Mouse (Mus musculus): ENCODE measurements at regions not wholly inside any gene's neighbourhood (a gene's known extent, or its start where the extent isn't known, plus 50 kb on each side); places are given as distances from the start of the nearest gene placed in this dataset.

DNA sequence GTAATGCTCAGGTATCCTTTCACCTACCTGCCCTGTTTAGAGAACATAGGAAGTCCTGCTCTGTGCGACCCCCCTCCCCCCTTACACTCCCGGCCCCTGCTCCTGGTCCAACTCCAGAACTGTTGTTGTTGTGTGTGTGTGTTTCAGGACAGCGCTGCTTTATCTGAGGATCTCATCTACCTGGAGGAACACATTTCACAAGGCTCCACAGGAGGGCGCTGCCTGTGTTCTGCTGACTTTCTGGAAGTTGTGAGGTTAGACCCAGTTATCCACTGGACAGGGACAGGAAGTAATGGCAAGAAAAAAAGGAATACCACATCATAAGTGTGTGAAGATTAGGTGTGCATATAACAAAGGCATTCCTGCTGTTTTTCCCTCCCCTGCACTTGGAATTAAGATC is 81.8 kb downstream of the Arrdc4 start:
- Histone ChIP-seq H3K4me3 (replicated peaks; ENCODE audit: low read length) (no peak overlapping the region), H3K4me2 (replicated peaks; ENCODE audit: low read depth, low read length, severe bottlenecking) (no peak overlapping the region), H3K4me1 (ENCODE audit: control insufficient read depth, insufficient read depth, low read length) (no peaks in the 10 kb centered on the region), H3K27ac (replicated peaks; ENCODE audit: low read depth, low read length) (no peak overlapping the region), H3K9me3 (ENCODE audit: control insufficient read depth, low read length) (no peaks in the 10 kb centered on the region), H3K36me3 (ENCODE audit: control insufficient read depth, insufficient read depth, low read length) (no peaks in the 10 kb centered on the region), H3K27me3 (ENCODE audit: control insufficient read depth, insufficient read depth, low read length) (no peaks in the 10 kb centered on the region), H3K9ac (ENCODE audit: low read depth, low read length, severe bottlenecking) (no peak overlapping the region)
- no peak for TF ChIP-seq POLR2A (IDR thresholded peaks at IDR 0.05; ENCODE audit: borderline replicate concordance, extremely low read depth, insufficient read depth, insufficient read length)
- no peak for ATAC-seq (ENCODE audit: low FRiP score, low read depth)
- WGBS, result 48% methylated on average over 4 of the region's 4 CpGs
- DNase-seq (ENCODE audit: low spot score), result no peak

- no peaks in the 10 kb centered on the region for H3K4me1 ChIP-seq (ENCODE audit: control insufficient read depth, insufficient read depth, low read length)
- H3K9ac ChIP-seq (ENCODE audit: low read depth, low read length, severe bottlenecking), result no peak overlapping the region
- H3K27ac ChIP-seq (replicated peaks; ENCODE audit: low read depth, low read length), result no peak overlapping the region
- peaks cover 5% of the 10 kb centered on the region; the same call in 1 of the 2 replicates for H3K9me3 ChIP-seq (ENCODE audit: control insufficient read depth, low read length)
- H3K4me2 ChIP-seq (replicated peaks; ENCODE audit: low read depth, low read length, severe bottlenecking), result no peak overlapping the region
- no peak overlapping the region for H3K4me3 ChIP-seq (replicated peaks; ENCODE audit: low read length)
- H3K27me3 ChIP-seq (ENCODE audit: control insufficient read depth, insufficient read depth, low read length), result no peaks in the 10 kb centered on the region
- TF ChIP-seq POLR2A (IDR thresholded peaks at IDR 0.05; ENCODE audit: borderline replicate concordance, extremely low read depth, insufficient read depth, insufficient read length), result no peak
- no peak for DNase-seq (ENCODE audit: low spot score)
- ATAC-seq (ENCODE audit: low FRiP score, low read depth), result no peak
- no peaks in the 10 kb centered on the region for H3K36me3 ChIP-seq (ENCODE audit: control insufficient read depth, insufficient read depth, low read length)
These were observed 92.7 kb downstream of the Arrdc4 start for GRCm38 (mm10) chr7:68656354-68656753.

- Histone ChIP-seq H3K4me3 (replicated peaks; ENCODE audit: low read length) (no peak overlapping the region), H3K9me3 (ENCODE audit: control insufficient read depth, low read length) (peaks cover 5% of the 10 kb centered on the region; the same call in 1 of the 2 replicates), H3K4me1 (ENCODE audit: control insufficient read depth, insufficient read depth, low read length) (no peaks in the 10 kb centered on the region), H3K4me2 (replicated peaks; ENCODE audit: low read depth, low read length, severe bottlenecking) (no peak overlapping the region), H3K27ac (replicated peaks; ENCODE audit: low read depth, low read length) (no peak overlapping the region), H3K36me3 (ENCODE audit: control insufficient read depth, insufficient read depth, low read length) (no peaks in the 10 kb centered on the region), H3K27me3 (ENCODE audit: control insufficient read depth, insufficient read depth, low read length) (no peaks in the 10 kb centered on the region), H3K9ac (ENCODE audit: low read depth, low read length, severe bottlenecking) (no peak overlapping the region)
- ATAC-seq (ENCODE audit: low FRiP score, low read depth) (no peak), DNase-seq (ENCODE audit: low spot score) (no peak)
- no peak for TF ChIP-seq POLR2A (IDR thresholded peaks at IDR 0.05; ENCODE audit: borderline replicate concordance, extremely low read depth, insufficient read depth, insufficient read length)
- 61% methylated on average over 1 of the region's 1 CpGs for WGBS
These were observed 95.5 kb downstream of the Arrdc4 start for GRCm38 (mm10) chr7:68653534-68653933.

DNA sequence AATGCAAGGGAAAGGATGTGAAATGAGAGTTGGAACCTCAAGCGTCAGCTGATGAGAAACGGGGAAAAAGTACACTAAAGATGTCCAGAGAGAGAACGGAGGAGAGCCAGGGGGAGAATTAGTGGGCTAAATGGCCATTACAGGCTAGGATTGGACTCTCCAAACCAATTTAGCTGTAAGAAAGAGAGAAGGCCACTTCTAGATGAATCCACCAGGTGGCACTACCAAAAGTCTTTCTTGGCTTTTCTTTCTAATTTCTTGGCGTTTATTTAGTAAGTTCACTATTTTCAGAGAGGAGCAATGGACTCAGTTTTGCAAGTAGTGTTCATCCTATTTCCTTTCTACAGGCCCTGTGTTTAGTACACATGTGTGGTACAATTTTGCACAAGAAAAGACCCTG is 97.6 kb downstream of the Arrdc4 start:
- H3K36me3 ChIP-seq (ENCODE audit: control insufficient read depth, insufficient read depth, low read length), result no peaks in the 10 kb centered on the region
- no peak overlapping the region for H3K4me3 ChIP-seq (replicated peaks; ENCODE audit: low read length)
- H3K9ac ChIP-seq (ENCODE audit: low read depth, low read length, severe bottlenecking), result no peak overlapping the region
- no peak overlapping the region for H3K4me2 ChIP-seq (replicated peaks; ENCODE audit: low read depth, low read length, severe bottlenecking)
- H3K27ac ChIP-seq (replicated peaks; ENCODE audit: low read depth, low read length), result no peak overlapping the region
- TF ChIP-seq POLR2A (IDR thresholded peaks at IDR 0.05; ENCODE audit: borderline replicate concordance, extremely low read depth, insufficient read depth, insufficient read length), result no peak
- H3K4me1 ChIP-seq (ENCODE audit: control insufficient read depth, insufficient read depth, low read length), result no peaks in the 10 kb centered on the region
- no peak for ATAC-seq (ENCODE audit: low FRiP score, low read depth)
- WGBS, result 62% methylated on average over 4 of the region's 4 CpGs
- no peaks in the 10 kb centered on the region for H3K27me3 ChIP-seq (ENCODE audit: control insufficient read depth, insufficient read depth, low read length)
- peaks cover 5% of the 10 kb centered on the region; the same call in 1 of the 2 replicates for H3K9me3 ChIP-seq (ENCODE audit: control insufficient read depth, low read length)
- DNase-seq (ENCODE audit: low spot score), result peak; percentile 20

GRCm38 (mm10) chr7:68637556-68638215 is 111.4 kb downstream of the Arrdc4 start:
- peaks cover 3% of the 10 kb centered on the region; the same call in 1 of the 2 replicates for H3K4me1 ChIP-seq (ENCODE audit: control insufficient read depth, insufficient read depth, low read length)
- DNase-seq (ENCODE audit: low spot score) (peak; percentile 51), ATAC-seq (ENCODE audit: low FRiP score, low read depth) (no peak)
- H3K36me3 ChIP-seq (ENCODE audit: control insufficient read depth, insufficient read depth, low read length), result no peaks in the 10 kb centered on the region
- H3K4me3 ChIP-seq (replicated peaks; ENCODE audit: low read length), result no peak overlapping the region
- H3K4me2 ChIP-seq (replicated peaks; ENCODE audit: low read depth, low read length, severe bottlenecking), result no peak overlapping the region
- no peaks in the 10 kb centered on the region for H3K27me3 ChIP-seq (ENCODE audit: control insufficient read depth, insufficient read depth, low read length)
- H3K9me3 ChIP-seq (ENCODE audit: control insufficient read depth, low read length), result no peaks in the 10 kb centered on the region
- no peak overlapping the region for H3K9ac ChIP-seq (ENCODE audit: low read depth, low read length, severe bottlenecking)
- 43% methylated on average over 7 of the region's 7 CpGs for WGBS
- TF ChIP-seq POLR2A (IDR thresholded peaks at IDR 0.05; ENCODE audit: borderline replicate concordance, extremely low read depth, insufficient read depth, insufficient read length), result no peak
- no peak overlapping the region for H3K27ac ChIP-seq (replicated peaks; ENCODE audit: low read depth, low read length)
